Mouse (Mus musculus): ENCODE results near the gene Gm49405. TPM values are rescaled to one million over a fixed set of nuclear protein-coding genes. Genes with fewer than 3 reads are reported as not detected.
"Not testable (repeated sequence)": the region's sequence is repeated elsewhere in the genome, so short reads cannot be mapped to it uniquely, and the experiment has no call there.

The Gm49405 gene
- polyA plus RNA-seq, 1 experiment from 2014 or later = 3.4 TPM

DNA sequence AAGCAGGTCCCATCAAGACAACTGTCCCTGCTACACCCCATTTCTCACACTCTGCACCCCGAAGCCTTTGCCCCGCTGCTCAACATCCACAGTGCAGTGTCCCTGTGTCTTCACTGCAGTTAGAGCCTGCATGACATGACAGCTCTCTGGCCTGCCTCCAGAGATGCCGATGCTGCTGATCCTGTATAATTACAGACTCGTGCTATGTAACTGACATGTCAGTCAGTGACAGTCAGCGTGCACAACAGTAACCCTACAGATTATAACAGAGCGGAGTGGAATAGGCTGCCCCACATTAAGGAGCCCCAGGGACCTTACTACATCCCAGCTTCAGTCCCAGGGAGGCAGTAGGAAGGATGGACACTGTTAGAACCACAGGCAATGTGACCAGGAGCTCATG is 38.6 kb upstream of the Gm49405 start:
- H3K27me3 ChIP-seq (ENCODE audit: control insufficient read depth, insufficient read depth, low read length); H3K4me1 ChIP-seq (replicated peaks; ENCODE audit: control insufficient read depth, insufficient read depth, low read length); H3K9ac ChIP-seq; H3K9me3 ChIP-seq (ENCODE audit: control insufficient read depth, low read length); ATAC-seq (ENCODE audit: low FRiP score); H3K4me2 ChIP-seq (replicated peaks); DNase-seq (ENCODE audit: low spot score); H3K36me3 ChIP-seq (replicated peaks; ENCODE audit: control insufficient read depth, insufficient read depth); H3K4me3 ChIP-seq (replicated peaks; ENCODE audit: low read length); H3K27ac ChIP-seq: not testable (repeated sequence)
- 73% methylated on average over 6 of the region's 6 CpGs for WGBS

DNA sequence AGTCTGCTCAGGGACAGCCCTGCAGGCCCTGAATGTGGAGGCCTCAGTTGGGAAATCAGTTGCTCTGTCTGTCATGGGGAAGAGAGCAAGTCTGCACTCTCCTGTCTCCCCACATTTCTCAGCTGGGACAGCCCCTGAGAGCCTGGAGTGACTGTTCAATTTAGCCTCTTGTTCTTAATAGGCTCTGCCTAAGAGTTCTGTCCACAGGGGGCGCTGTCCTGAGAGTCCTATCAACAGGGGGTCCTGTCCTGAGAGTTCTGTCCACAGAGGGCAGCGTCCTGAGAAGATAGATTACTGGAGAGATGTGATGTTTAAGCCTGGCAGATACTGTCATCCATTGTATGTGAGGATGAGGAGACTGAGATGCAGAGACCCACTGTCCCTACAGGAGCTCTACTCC is 38.0 kb upstream of the Gm49405 start:
- Histone ChIP-seq H3K4me2 (replicated peaks) (no peak overlapping the region), H3K4me3 (replicated peaks; ENCODE audit: low read length) (no peak overlapping the region), H3K4me1 (replicated peaks; ENCODE audit: control insufficient read depth, insufficient read depth, low read length) (no peaks in the 10 kb centered on the region), H3K27ac (no peak overlapping the region), H3K36me3 (replicated peaks; ENCODE audit: control insufficient read depth, insufficient read depth) (no peaks in the 10 kb centered on the region), H3K9me3 (ENCODE audit: control insufficient read depth, low read length) (no peaks in the 10 kb centered on the region), H3K9ac (no peak overlapping the region), H3K27me3 (ENCODE audit: control insufficient read depth, insufficient read depth, low read length) (no peaks in the 10 kb centered on the region)
- 16% methylated on average over 2 of the region's 2 CpGs for WGBS
- ATAC-seq (ENCODE audit: low FRiP score) (no peak), DNase-seq (ENCODE audit: low spot score) (no peak)

DNA sequence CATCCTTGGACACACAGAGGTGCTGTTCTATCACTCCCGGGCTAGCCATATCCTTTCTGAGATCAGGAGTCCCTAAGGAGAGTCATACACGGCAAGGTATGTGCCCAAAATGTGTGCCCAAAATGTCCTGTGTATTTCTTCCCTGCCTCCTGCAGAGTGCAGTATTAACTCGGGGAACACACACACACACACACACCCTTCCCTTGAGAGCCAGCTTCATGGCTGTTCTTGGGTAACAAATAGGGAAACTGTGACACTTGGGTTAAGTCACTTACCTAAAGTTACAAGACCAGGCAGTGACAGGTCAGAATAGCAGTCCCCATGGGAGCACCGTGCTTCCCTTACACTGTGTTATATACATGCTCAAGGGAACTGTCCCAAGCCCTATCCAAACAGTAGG is 36.4 kb upstream of the Gm49405 start:
- WGBS = 77% methylated on average over 4 of the region's 4 CpGs
- H3K36me3 ChIP-seq (replicated peaks; ENCODE audit: control insufficient read depth, insufficient read depth) = no peaks in the 10 kb centered on the region
- H3K9ac ChIP-seq = no peak overlapping the region
- ATAC-seq (ENCODE audit: low FRiP score) = no peak
- no peaks in the 10 kb centered on the region for H3K9me3 ChIP-seq (ENCODE audit: control insufficient read depth, low read length)
- no peaks in the 10 kb centered on the region for H3K27me3 ChIP-seq (ENCODE audit: control insufficient read depth, insufficient read depth, low read length)
- H3K4me1 ChIP-seq (replicated peaks; ENCODE audit: control insufficient read depth, insufficient read depth, low read length) = no peaks in the 10 kb centered on the region
- no peak overlapping the region for H3K4me2 ChIP-seq (replicated peaks)
- no peak overlapping the region for H3K27ac ChIP-seq
- H3K4me3 ChIP-seq (replicated peaks; ENCODE audit: low read length) = no peak overlapping the region
- DNase-seq (ENCODE audit: low spot score) = no peak

DNA sequence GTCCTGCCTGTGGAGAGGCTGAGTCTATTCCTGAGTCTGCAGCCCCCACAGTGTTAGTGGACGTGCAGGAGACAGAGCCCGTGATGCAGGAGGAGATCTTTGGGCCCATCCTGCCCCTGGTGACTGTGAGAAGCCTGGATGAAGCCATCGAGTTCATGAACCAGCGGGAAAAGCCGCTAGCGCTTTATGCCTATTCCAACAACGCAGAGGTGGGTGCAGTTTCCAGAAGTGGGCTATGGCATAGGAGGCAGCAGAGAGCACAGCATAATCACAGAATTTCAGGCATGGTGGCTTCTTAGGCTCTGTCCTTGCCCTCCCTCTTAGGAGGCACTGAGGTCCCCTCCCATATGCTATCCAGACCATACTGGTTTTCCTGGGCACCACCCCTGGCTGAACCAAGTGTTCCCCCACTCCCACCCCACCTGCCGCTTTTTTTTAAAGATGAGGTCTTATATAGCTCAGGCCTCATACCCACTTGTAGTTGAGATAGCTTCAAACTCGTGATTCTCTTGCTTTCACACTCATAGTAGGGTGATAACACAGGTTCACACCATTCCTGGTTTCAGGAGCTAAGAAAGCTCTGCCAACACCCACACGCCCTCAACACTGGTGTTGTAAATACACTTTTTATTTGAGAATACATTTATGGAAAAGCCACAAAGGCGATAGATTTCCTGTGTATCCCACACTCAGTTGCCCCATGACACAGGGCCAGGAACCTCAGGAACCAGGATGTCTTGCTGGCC is 33.9 kb upstream of the Gm49405 start:
- no peak overlapping the region for H3K27ac ChIP-seq
- 65% methylated on average over 11 of the region's 11 CpGs for WGBS
- H3K4me2 ChIP-seq (replicated peaks) = no peak overlapping the region
- H3K36me3 ChIP-seq (replicated peaks; ENCODE audit: control insufficient read depth, insufficient read depth) = no peaks in the 10 kb centered on the region
- ATAC-seq (ENCODE audit: low FRiP score) = no peak
- no peak for DNase-seq (ENCODE audit: low spot score)
- H3K27me3 ChIP-seq (ENCODE audit: control insufficient read depth, insufficient read depth, low read length) = no peaks in the 10 kb centered on the region
- H3K9me3 ChIP-seq (ENCODE audit: control insufficient read depth, low read length) = no peaks in the 10 kb centered on the region
- H3K4me3 ChIP-seq (replicated peaks; ENCODE audit: low read length) = no peak overlapping the region
- H3K4me1 ChIP-seq (replicated peaks; ENCODE audit: control insufficient read depth, insufficient read depth, low read length) = no peaks in the 10 kb centered on the region
- no peak overlapping the region for H3K9ac ChIP-seq

DNA sequence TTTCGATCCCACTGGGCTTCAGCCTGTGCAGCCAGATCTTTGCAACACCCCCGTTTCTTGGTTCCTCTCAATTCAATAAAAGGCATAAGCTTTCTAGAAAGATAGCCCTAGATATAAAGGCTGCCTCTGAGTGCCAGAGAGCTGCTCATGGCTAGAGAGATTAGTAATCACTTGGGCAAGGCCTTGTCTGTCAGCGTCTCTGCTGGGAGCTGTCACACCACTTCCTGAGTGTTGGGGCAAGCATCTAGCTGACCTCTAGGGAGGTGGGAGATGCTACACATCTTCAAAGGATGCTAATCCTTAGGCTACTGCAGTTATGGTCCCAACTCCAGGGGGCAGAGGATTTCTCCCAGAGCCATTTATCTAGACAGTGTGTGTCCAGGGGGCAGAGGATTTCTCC is 33.2 kb upstream of the Gm49405 start:
- Histone ChIP-seq H3K4me2 (replicated peaks) (no peak overlapping the region), H3K9me3 (ENCODE audit: control insufficient read depth, low read length) (no peaks in the 10 kb centered on the region), H3K4me3 (replicated peaks; ENCODE audit: low read length) (no peak overlapping the region), H3K27ac (no peak overlapping the region), H3K4me1 (replicated peaks; ENCODE audit: control insufficient read depth, insufficient read depth, low read length) (no peaks in the 10 kb centered on the region), H3K36me3 (replicated peaks; ENCODE audit: control insufficient read depth, insufficient read depth) (no peaks in the 10 kb centered on the region), H3K9ac (no peak overlapping the region), H3K27me3 (ENCODE audit: control insufficient read depth, insufficient read depth, low read length) (no peaks in the 10 kb centered on the region)
- 65% methylated on average over 3 of the region's 3 CpGs for WGBS
- no peak for ATAC-seq (ENCODE audit: low FRiP score)
- DNase-seq (ENCODE audit: low spot score) = no peak

DNA sequence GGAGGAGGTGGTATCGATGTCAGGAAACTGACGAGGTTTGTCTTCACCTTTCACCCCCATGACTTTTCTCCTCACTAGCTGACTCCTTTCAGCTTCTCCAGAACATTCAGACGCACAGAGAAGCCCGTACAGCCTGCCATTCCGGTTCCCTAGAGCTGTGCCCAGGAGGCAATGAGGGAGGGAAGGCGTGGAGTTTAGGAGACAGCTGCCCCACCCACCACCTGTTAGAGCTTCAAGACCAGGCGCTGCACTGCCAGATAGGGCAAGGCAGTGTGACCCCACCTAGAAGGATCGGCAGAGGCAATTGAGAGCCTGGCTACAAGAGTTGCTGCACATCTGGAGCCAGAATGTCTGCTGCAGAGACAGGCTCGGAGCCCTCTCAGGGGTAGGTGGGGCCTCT is 28.2 kb upstream of the Gm49405 start, which contains the start of gene Aldh3b2:
Aldh3b2 (plus strand) TSS at position 100 of the 400 bp plus-strand sequence.
- no peak within 1 kb of the TSS for H3K4me3 ChIP-seq (replicated peaks; ENCODE audit: low read length)
- H3K36me3 ChIP-seq (replicated peaks; ENCODE audit: control insufficient read depth, insufficient read depth) = no peaks in the 10 kb centered on the region
- H3K4me1 ChIP-seq (replicated peaks; ENCODE audit: control insufficient read depth, insufficient read depth, low read length) = no peaks in the 10 kb centered on the region
- no peaks in the 10 kb centered on the region for H3K9me3 ChIP-seq (ENCODE audit: control insufficient read depth, low read length)
- H3K27ac ChIP-seq = no peak within 1 kb of the TSS
- H3K27me3 ChIP-seq (ENCODE audit: control insufficient read depth, insufficient read depth, low read length) = no peaks in the 10 kb centered on the region
- DNase-seq (ENCODE audit: low spot score) = no peak
- no peak within 1 kb of the TSS for H3K9ac ChIP-seq
- no peak within 1 kb of the TSS for H3K4me2 ChIP-seq (replicated peaks)
- no peak for ATAC-seq (ENCODE audit: low FRiP score)
- 58% methylated on average over 9 of the region's 9 CpGs for WGBS

DNA sequence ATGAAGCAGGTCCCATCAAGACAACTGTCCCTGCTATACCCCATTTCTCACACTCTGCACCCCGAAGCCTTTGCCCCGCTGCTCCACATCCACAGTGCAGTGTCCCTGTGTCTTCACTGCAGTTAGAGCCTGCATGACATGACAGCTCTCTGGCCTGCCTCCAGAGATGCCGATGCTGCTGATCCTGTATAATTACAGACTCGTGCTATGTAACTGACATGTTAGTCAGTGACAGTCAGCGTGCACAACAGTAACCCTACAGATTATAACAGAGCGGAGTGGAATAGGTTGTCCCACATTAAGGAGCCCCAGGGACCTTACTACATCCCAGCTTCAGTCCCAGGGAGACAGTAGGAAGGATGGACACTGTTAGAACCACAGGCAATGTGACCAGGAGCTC is 25.8 kb upstream of the Gm49405 start:
- not testable (repeated sequence) for H3K9me3 ChIP-seq (ENCODE audit: control insufficient read depth, low read length); H3K4me1 ChIP-seq (replicated peaks; ENCODE audit: control insufficient read depth, insufficient read depth, low read length); H3K4me2 ChIP-seq (replicated peaks); ATAC-seq (ENCODE audit: low FRiP score); H3K4me3 ChIP-seq (replicated peaks; ENCODE audit: low read length); DNase-seq (ENCODE audit: low spot score); H3K36me3 ChIP-seq (replicated peaks; ENCODE audit: control insufficient read depth, insufficient read depth); H3K27ac ChIP-seq; H3K9ac ChIP-seq; H3K27me3 ChIP-seq (ENCODE audit: control insufficient read depth, insufficient read depth, low read length)
- WGBS = 83% methylated on average over 6 of the region's 6 CpGs

DNA sequence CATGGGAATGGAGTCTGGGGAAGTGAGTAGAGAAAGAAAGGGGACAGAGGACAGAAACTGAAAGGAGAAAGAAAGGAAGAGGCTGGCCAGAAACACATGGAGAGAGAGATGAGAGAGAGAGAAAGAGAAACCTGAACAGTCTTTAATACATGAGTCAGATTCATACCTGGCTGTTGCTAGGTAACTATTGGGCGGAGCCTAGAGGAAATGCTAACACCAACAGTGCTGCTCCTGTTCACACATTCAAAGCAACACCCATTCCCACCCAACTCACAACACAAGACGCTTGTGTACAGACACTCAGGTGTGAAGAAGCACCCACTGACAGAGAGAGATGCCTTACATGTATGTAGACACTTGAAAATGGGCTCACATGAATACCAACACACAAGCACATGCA is 24.6 kb upstream of the Gm49405 start:
- no peak overlapping the region for H3K9ac ChIP-seq
- no peaks in the 10 kb centered on the region for H3K4me1 ChIP-seq (replicated peaks; ENCODE audit: control insufficient read depth, insufficient read depth, low read length)
- 82% methylated on average over 2 of the region's 2 CpGs for WGBS
- no peak overlapping the region for H3K4me3 ChIP-seq (replicated peaks; ENCODE audit: low read length)
- H3K27ac ChIP-seq = no peak overlapping the region
- H3K9me3 ChIP-seq (ENCODE audit: control insufficient read depth, low read length) = no peaks in the 10 kb centered on the region
- H3K4me2 ChIP-seq (replicated peaks) = no peak overlapping the region
- no peaks in the 10 kb centered on the region for H3K36me3 ChIP-seq (replicated peaks; ENCODE audit: control insufficient read depth, insufficient read depth)
- no peaks in the 10 kb centered on the region for H3K27me3 ChIP-seq (ENCODE audit: control insufficient read depth, insufficient read depth, low read length)
- ATAC-seq (ENCODE audit: low FRiP score) = no peak
- no peak for DNase-seq (ENCODE audit: low spot score)

DNA sequence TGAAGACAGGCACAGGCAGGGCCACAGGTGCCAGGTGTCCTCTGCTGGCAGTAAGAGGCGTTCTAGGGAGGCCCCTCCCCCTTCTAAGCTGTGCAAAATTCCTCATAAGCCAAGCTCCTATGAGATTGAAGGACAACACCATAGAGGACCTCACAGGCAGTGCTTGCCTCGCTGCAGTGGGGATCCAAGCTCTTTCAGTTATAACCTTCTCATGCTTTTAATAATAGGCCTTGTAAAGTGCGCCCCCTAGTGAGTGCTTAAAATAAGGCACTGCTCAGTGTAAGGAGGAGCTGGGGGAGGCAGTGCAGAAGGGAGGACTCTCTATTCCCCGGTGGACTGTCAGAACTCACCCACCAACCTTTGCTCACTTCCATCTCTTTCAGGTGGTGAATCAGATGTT is 20.1 kb upstream of the Gm49405 start:
- DNase-seq (ENCODE audit: low spot score) (peak; percentile 87), ATAC-seq (ENCODE audit: low FRiP score) (0 out of 2 replicates have a peak, but pooled peaks have one; percentile 46)
- Histone ChIP-seq H3K27me3 (ENCODE audit: control insufficient read depth, insufficient read depth, low read length) (no peaks in the 10 kb centered on the region), H3K36me3 (replicated peaks; ENCODE audit: control insufficient read depth, insufficient read depth) (no peaks in the 10 kb centered on the region), H3K4me2 (replicated peaks) (no peak overlapping the region), H3K9ac (no peak overlapping the region), H3K27ac (no peak overlapping the region), H3K4me3 (replicated peaks; ENCODE audit: low read length) (no peak overlapping the region), H3K9me3 (ENCODE audit: control insufficient read depth, low read length) (no peaks in the 10 kb centered on the region), H3K4me1 (replicated peaks; ENCODE audit: control insufficient read depth, insufficient read depth, low read length) (no peaks in the 10 kb centered on the region)
- 17% methylated on average over 4 of the region's 4 CpGs for WGBS

DNA sequence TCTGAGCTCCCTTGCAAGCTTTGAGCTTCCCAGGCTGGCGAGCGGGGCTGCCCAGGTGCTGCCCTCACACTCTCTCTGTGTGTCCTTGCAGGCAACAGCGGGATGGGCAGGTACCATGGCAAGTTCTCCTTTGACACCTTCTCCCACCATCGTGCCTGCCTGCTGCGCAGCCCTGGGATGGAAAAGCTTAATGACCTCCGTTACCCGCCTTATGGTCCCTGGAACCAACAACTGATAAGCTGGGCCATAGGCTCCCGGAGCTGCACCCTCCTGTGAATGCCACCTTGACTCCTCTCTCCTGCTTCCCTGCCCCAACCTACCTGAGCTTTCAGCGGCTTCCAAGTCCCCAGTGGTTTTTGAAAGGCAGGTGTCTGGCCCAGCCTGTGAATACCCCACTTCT is 19.5 kb upstream of the Gm49405 start:
- no peaks in the 10 kb centered on the region for H3K36me3 ChIP-seq (replicated peaks; ENCODE audit: control insufficient read depth, insufficient read depth)
- no peak overlapping the region for H3K4me3 ChIP-seq (replicated peaks; ENCODE audit: low read length)
- no peaks in the 10 kb centered on the region for H3K27me3 ChIP-seq (ENCODE audit: control insufficient read depth, insufficient read depth, low read length)
- 81% methylated on average over 9 of the region's 9 CpGs for WGBS
- H3K27ac ChIP-seq = no peak overlapping the region
- no peak for ATAC-seq (ENCODE audit: low FRiP score)
- H3K9ac ChIP-seq = no peak overlapping the region
- DNase-seq (ENCODE audit: low spot score) = no peak
- no peaks in the 10 kb centered on the region for H3K9me3 ChIP-seq (ENCODE audit: control insufficient read depth, low read length)
- H3K4me2 ChIP-seq (replicated peaks) = no peak overlapping the region
- H3K4me1 ChIP-seq (replicated peaks; ENCODE audit: control insufficient read depth, insufficient read depth, low read length) = no peaks in the 10 kb centered on the region
